Mouse (Mus musculus) kidney, embryonic 16.5 days (tissue): Measurements from ENCODE around the gene Jtb. TPM values are rescaled to one million over a fixed set of nuclear protein-coding genes. Genes with fewer than 3 reads are reported as not detected.

Source experiments
- ATAC-seq: fragments of 200-750 bp; cut with Nextera tagmentation; 2 replicates; pipeline ENCODE4 v1.8.0; 2017; ENCODE audit warnings: moderate TSS enrichment; ENCODE audit not compliant: low FRiP score, low TSS enrichment
- H3K27ac ChIP-seq: fragments of 300-500 bp; sonication (generic); 2 replicates; pipeline ENCODE4 v1.5.1; 2014; ENCODE audit warnings: low read length
- H3K27me3 ChIP-seq: fragments of 300-500 bp; sonication (generic); 2 replicates; pipeline ENCODE4 v1.6.1; 2014; ENCODE audit warnings: low read length, control low read depth, mixed read lengths; ENCODE audit not compliant: insufficient read depth
- H3K36me3 ChIP-seq: fragments of 300-500 bp; sonication (generic); 2 replicates; pipeline ENCODE4 v1.6.1; 2014; ENCODE audit warnings: low read length, control low read depth, mixed read lengths; ENCODE audit not compliant: insufficient read depth
- H3K4me1 ChIP-seq: fragments of 300-500 bp; sonication (generic); 2 replicates; pipeline ENCODE4 v1.6.1; 2014; ENCODE audit warnings: low read length, control low read depth, mixed read lengths; ENCODE audit not compliant: insufficient read depth
- H3K4me2 ChIP-seq: fragments of 300-500 bp; sonication (generic); replicated peaks from 2 replicates; pipeline ENCODE4 v1.6.1; 2014; ENCODE audit warnings: low read depth, low read length
- H3K4me3 ChIP-seq: fragments of 300-500 bp; sonication (generic); 2 replicates; pipeline ENCODE4 v1.5.1; 2014; ENCODE audit warnings: mild to moderate bottlenecking, low read length
- H3K9ac ChIP-seq: fragments of 300-500 bp; sonication (generic); replicated peaks from 2 replicates; pipeline ENCODE4 v1.6.1; 2014; ENCODE audit warnings: low read length
- H3K9me3 ChIP-seq: fragments of 300-500 bp; sonication (generic); 2 replicates; pipeline ENCODE4 v1.6.1; 2016; ENCODE audit warnings: low read length, control low read depth
- WGBS: fragments of 180-500 bp; shearing (Covaris S2); extraction: QIAGEN DNeasy Blood & Tissue Kit; methylation state at CpG from one replicate; pipeline ENCODE4 v1.1.7; 2014; 5-methylcytosine and 5-hydroxymethylcytosine counted together
- polyA plus RNA-seq: library from polyadenylated mRNA; unstranded; fragments of >200 nt; fragmentation: Nextera tagmentation; extraction: Ambion mirVana; gene quantifications from 2 replicates; pipeline ENCODE4 v1.2.1, GENCODE M21; 2015

Gene Jtb
- polyA plus RNA-seq, 1 experiment from 2014 or later = 105 TPM

DNA sequence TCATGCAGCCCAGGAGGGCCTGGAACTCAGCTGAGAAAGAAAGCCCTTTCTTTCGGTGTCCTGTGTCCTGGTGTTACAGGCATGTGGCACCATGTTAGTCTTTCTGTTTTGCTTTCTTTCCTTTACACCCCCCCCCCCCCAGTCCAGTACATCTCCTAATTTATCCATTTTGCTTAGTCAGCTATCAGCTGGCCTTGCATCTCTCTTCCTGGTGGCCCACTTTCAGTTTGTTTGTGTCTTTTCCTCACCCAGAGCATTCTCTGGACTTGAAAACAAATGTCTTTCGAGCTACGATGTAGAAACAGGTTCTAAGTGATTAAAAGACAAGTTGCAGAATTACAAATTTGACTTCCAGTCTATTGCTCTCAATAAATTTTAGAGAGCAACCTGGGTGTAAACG is 8.9 kb upstream of the Jtb start:
- peaks cover 20% of the 10 kb centered on the region for H3K4me1 ChIP-seq
- no peak for ATAC-seq
- H3K9me3 ChIP-seq = no peaks in the 10 kb centered on the region
- H3K27me3 ChIP-seq = no peaks in the 10 kb centered on the region
- WGBS = 76% methylated on average over 4 of the region's 4 CpGs
- 0 out of 2 replicates have a peak overlapping the region, but pooled peaks have one; percentile 6 for H3K4me2 ChIP-seq
- no peak overlapping the region for H3K9ac ChIP-seq
- no peak overlapping the region for H3K4me3 ChIP-seq
- no peak overlapping the region for H3K27ac ChIP-seq
- H3K36me3 ChIP-seq = peaks cover 24% of the 10 kb centered on the region

DNA sequence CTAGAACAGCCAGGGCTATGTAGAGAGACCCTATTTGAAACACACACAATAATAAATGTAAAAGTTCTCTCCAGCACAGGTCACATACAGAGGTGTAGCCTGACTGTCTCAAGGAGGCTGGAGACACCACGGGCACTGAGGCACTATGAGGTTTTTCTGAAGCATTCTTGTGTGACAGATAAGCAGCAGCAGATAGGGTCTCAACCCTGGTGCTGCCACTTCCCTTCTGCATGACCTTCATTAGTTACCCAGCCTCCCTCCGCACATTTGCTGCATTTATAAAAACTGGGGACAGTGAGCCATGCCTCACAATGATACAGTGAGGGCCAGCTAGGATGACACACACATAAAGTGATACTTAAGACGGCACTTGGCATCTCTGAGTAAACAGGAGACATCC is 8.5 kb upstream of the Jtb start:
- Histone ChIP-seq H3K27me3 (no peaks in the 10 kb centered on the region), H3K9me3 (no peaks in the 10 kb centered on the region), H3K27ac (no peak overlapping the region), H3K9ac (no peak overlapping the region), H3K4me3 (no peak overlapping the region), H3K4me2 (0 out of 2 replicates have a peak overlapping the region, but pooled peaks have one; percentile 6), H3K36me3 (peaks cover 24% of the 10 kb centered on the region), H3K4me1 (peaks cover 20% of the 10 kb centered on the region)
- 36% methylated on average over 3 of the region's 3 CpGs for WGBS
- ATAC-seq = no peak

DNA sequence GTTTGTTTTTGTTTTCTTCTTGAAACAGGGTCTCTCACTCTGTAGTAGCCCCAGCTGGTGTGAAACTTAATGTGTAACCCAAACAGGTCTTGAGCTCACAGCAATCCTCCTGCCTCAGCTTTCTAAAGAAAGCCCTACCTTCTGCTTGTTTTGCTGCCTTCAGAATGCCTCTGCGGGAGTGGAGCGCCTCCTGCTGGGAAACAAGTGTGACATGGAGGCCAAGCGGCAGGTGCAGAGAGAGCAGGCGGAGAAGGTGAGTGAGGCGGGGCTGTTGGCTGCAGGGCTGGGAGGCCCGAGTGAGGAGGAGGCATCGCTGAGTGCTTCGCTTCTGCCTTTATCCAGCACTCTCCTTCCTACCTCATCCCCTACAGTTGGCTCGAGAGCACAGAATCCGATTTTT is 7.1 kb upstream of the Jtb start:
- Histone ChIP-seq H3K4me2 (no peak overlapping the region), H3K9ac (no peak overlapping the region), H3K36me3 (peaks cover 24% of the 10 kb centered on the region), H3K4me3 (no peak overlapping the region), H3K9me3 (no peaks in the 10 kb centered on the region), H3K27me3 (no peaks in the 10 kb centered on the region), H3K4me1 (peaks cover 20% of the 10 kb centered on the region), H3K27ac (no peak overlapping the region)
- 87% methylated on average over 10 of the region's 10 CpGs for WGBS
- no peak for ATAC-seq

DNA sequence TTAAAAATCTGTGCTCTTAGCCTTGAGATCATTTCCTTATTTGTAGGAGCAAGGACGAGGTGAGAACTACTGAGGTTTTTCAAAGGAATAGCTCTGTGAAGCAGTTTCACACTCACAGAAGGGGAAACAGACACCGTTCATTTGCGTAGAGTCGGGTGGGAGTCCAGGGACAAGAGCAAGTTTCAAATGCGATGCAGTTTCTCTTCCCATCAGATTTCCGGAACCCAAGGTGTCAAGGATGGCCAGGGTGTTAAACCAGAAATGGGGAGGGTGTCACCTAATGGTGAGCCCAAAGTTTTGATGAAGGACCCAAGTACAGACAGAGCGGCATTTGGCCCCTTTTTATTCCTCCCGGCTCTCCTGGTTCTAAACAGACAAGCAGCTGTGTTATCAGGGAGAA is 322 bp upstream of the Jtb start:
- Histone ChIP-seq H3K27me3 (no peaks in the 10 kb centered on the region), H3K4me2 (peak overlapping the region; percentile 81), H3K4me3 (peak overlapping the region; percentile 69), H3K9ac (peak overlapping the region; percentile 90), H3K36me3 (peaks cover 26% of the 10 kb centered on the region), H3K27ac (peak overlapping the region; percentile 91), H3K9me3 (no peaks in the 10 kb centered on the region), H3K4me1 (peaks cover 7% of the 10 kb centered on the region; the same call in 1 of the 2 replicates)
- ATAC-seq = peak; percentile 9; the same call in 1 of the 2 replicates
- 13% methylated on average over 8 of the region's 8 CpGs for WGBS

DNA sequence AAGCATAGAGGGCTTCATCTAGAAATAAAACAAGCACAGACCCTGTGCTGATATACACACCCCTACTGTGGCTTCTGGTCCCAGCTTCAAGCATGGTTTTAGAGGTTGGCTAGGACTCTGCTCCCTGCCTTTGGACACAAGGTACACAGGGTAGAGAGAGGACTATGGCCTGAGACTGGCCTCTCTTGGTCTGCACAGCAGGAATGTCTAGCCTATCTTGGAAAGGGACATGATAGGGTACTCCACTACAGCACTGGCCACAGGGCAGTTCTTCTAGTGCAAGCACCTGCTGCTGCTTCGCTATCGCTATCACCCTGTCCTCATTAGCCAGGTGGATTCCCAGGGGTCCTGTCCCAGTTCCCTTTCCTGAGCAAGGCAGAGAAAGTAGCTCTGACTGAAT is 9.9 kb downstream of the Jtb start:
- H3K4me2 ChIP-seq = no peak overlapping the region
- H3K9ac ChIP-seq = no peak overlapping the region
- no peak overlapping the region for H3K4me3 ChIP-seq
- ATAC-seq = peak; percentile 59; the same call in 1 of the 2 replicates
- H3K9me3 ChIP-seq = no peaks in the 10 kb centered on the region
- 0 out of 2 replicates have a peak, but pooled peaks cover 3% of the 10 kb centered on the region for H3K36me3 ChIP-seq
- WGBS = 89% methylated on average over 2 of the region's 2 CpGs
- no peak overlapping the region for H3K27ac ChIP-seq
- no peaks in the 10 kb centered on the region for H3K27me3 ChIP-seq
- peaks cover 12% of the 10 kb centered on the region for H3K4me1 ChIP-seq

DNA sequence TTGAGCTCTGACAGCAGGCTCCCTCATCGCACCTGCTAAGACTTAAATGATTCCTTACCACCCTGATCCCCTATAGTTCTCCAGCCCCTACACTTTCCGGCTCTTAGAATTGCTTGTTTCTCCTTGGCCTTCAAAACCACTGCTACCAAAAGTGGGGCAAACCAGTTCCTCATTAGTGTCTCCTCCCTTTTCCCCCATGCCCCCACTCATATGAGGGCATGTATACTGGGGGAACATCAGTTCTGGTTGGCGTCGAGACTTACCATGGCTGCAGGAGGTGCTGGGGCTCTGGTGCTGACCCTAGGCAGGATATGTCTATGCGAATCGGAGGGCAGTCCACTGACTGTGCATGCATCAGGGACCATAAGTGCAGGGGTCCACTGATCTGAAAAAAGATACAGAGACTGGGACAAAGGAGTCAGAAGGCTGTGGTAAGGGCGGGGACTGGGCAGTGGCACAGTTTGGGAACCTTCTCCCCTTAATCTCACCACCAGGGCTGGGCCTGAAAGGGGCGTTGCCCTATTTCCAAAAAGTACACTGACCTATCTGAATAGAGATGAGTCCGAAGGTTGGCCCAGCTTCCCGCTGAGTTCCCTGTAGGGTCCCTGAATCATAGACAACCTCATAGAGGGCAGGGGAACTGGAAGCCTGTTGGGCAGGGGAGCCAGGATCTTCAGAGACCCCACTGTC is 10.4 kb downstream of the Jtb start:
- H3K36me3 ChIP-seq = no peaks in the 10 kb centered on the region
- H3K9me3 ChIP-seq = no peaks in the 10 kb centered on the region
- no peak overlapping the region for H3K27ac ChIP-seq
- ATAC-seq = 0 out of 2 replicates have a peak, but pooled peaks have one; percentile 15
- peaks cover 12% of the 10 kb centered on the region for H3K4me1 ChIP-seq
- H3K27me3 ChIP-seq = no peaks in the 10 kb centered on the region
- H3K9ac ChIP-seq = no peak overlapping the region
- no peak overlapping the region for H3K4me2 ChIP-seq
- no peak overlapping the region for H3K4me3 ChIP-seq
- WGBS = 81% methylated on average over 10 of the region's 10 CpGs

DNA sequence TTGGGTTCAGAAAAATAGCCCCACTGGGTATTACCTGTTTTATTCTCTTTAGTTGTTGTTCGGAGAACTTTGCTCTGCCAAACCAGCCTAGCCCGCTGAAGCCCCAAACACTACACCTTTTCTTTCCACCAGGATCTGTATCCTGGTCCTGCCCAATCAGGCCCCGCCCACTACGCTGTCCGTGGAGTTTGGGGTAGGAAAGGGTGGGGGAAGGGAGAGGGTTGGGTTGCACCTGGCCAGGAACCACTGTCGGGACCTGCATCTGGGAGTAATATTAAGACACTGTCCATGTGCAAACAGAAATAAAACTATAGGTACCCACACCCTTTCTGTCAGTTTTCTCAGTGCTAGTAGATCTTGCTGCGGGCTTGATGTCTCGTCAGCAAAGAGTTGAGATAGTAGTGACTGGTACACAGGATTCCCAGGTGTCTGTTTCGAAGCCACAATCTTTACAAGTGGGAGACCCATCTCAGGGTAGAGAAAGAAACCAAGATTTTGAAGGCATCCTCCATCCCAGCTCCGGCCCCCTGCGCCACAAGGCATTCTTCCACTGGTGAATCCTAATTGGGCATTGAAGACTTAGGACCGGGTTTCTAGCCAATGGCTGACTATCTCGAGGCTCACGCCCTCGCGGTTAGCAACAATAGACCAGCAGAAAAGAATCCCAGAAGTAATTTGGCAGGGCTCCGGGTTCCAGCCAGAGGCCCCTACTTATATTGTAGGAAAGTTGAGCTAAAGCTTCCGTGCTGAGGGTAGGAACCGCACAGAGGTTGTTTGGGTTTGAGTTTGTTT is 11.8 kb downstream of the Jtb start, which contains the start of gene Creb3l4:
Gene Creb3l4, minus strand, starts transcription at position 529 of the 792 bp plus-strand sequence.
- Histone ChIP-seq H3K4me2 (peak within 1 kb of the TSS; percentile 86), H3K4me3 (peak within 1 kb of the TSS; percentile 51), H3K36me3 (no peaks in the 10 kb centered on the region), H3K27me3 (no peaks in the 10 kb centered on the region), H3K4me1 (peaks cover 15% of the 10 kb centered on the region), H3K27ac (peak within 1 kb of the TSS; percentile 70), H3K9me3 (no peaks in the 10 kb centered on the region), H3K9ac (peak within 1 kb of the TSS; percentile 65)
- ATAC-seq = peak; percentile 54
- 3% methylated on average over 19 of the region's 19 CpGs for WGBS

DNA sequence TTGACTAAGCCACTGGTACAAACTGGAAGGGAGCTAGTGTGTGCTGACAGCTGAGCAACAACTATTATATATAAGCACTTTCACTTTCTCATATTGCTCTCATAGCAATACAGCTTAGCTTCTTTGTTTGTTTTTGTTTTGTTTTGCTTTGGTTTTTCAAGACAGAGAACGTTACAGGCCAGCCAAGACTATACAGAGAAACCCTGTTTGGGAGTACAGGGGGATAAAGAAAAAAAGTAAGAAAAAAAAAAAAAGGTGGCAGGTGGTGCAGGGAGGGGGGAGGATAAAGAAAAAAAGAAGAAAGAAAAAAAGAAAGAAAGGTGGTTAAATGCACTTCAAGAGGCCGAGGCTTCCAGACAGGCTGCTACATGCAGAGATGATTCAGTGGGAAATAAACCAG is 14.0 kb downstream of the Jtb start:
- Histone ChIP-seq H3K27me3 (no peaks in the 10 kb centered on the region), H3K36me3 (peaks cover 7% of the 10 kb centered on the region; the same call in 1 of the 2 replicates), H3K9ac (no peak overlapping the region), H3K4me2 (no peak overlapping the region), H3K27ac (no peak overlapping the region), H3K9me3 (no peaks in the 10 kb centered on the region), H3K4me1 (peaks cover 28% of the 10 kb centered on the region), H3K4me3 (no peak overlapping the region)
- no peak for ATAC-seq
- 59% methylated on average over 2 of the region's 2 CpGs for WGBS

DNA sequence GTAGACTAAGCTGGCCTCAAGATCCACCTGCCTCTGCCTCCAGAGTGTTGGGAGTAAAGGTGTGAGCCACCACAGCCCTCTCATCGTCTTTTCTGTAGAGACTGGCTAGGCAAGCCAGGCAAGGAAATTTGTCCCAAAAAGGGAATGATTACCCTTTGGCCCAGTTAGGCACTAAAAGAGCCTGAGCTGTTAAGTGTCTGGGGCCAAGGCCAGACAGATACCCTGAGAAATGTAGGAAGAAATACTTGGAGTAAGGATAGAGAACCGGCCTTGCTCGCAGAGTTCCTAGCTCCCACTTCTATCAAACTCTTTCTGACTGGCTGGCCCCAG is 16.2 kb downstream of the Jtb start:
- Histone ChIP-seq H3K4me1 (peaks cover 31% of the 10 kb centered on the region), H3K4me3 (peak overlapping the region; percentile 90), H3K36me3 (peaks cover 20% of the 10 kb centered on the region), H3K9ac (peak overlapping the region; percentile 82), H3K4me2 (peak overlapping the region; percentile 96), H3K27ac (peak overlapping the region; percentile 97), H3K27me3 (no peaks in the 10 kb centered on the region), H3K9me3 (no peaks in the 10 kb centered on the region)
- no peak for ATAC-seq
- WGBS = 0% methylated on average over 3 of the region's 3 CpGs
